Mouse (Mus musculus) midbrain, embryonic 16.5 days (tissue): ENCODE data around the gene Ppm1b. TPM values are rescaled to one million over a fixed set of nuclear protein-coding genes. Genes with fewer than 3 reads are reported as not detected.

ENCODE experiments used
- ATAC-seq: fragments of 200-750 bp; cut with Nextera tagmentation; 2 replicates; pipeline ENCODE4 v1.8.0; 2017; ENCODE audit warnings: moderate TSS enrichment
- H3K27ac ChIP-seq: fragments of 300-500 bp; sonication (generic); 2 replicates; pipeline ENCODE4 v1.5.1; 2014; ENCODE audit warnings: mild to moderate bottlenecking, low read length, mixed read lengths
- H3K27me3 ChIP-seq: fragments of 300-500 bp; sonication (generic); 2 replicates; pipeline ENCODE4 v1.6.1; 2014; ENCODE audit warnings: low read depth, low read length, mixed read lengths; ENCODE audit not compliant: control insufficient read depth, insufficient read depth
- H3K36me3 ChIP-seq: fragments of 300-500 bp; sonication (generic); 2 replicates; pipeline ENCODE4 v1.6.1; 2014; ENCODE audit warnings: mild to moderate bottlenecking, low read length, moderate library complexity, mixed read lengths; ENCODE audit not compliant: control insufficient read depth, insufficient read depth
- H3K4me1 ChIP-seq: fragments of 300-500 bp; sonication (generic); 2 replicates; pipeline ENCODE4 v1.6.1; 2014; ENCODE audit warnings: mild to moderate bottlenecking, low read length, mixed read lengths; ENCODE audit not compliant: control insufficient read depth, insufficient read depth
- H3K4me2 ChIP-seq: fragments of 300-500 bp; sonication (generic); 2 replicates; pipeline ENCODE4 v1.6.1; 2014; ENCODE audit warnings: mild to moderate bottlenecking, low read length, mixed read lengths
- H3K4me3 ChIP-seq: fragments of 300-500 bp; sonication (generic); 2 replicates; pipeline ENCODE4 v1.5.1; 2014; ENCODE audit warnings: low read depth, mild to moderate bottlenecking, low read length, moderate library complexity, mixed read lengths
- H3K9ac ChIP-seq: fragments of 300-500 bp; sonication (generic); 2 replicates; pipeline ENCODE4 v1.6.1; 2014; ENCODE audit warnings: low read depth, low read length, mixed read lengths
- H3K9me3 ChIP-seq: fragments of 300-500 bp; sonication (generic); replicated peaks from 2 replicates; pipeline ENCODE4 v1.6.1; 2014; ENCODE audit warnings: mild to moderate bottlenecking, low read length, mixed read lengths; ENCODE audit not compliant: control insufficient read depth, poor library complexity, severe bottlenecking
- WGBS: fragments of 180-500 bp; shearing (Covaris S2); extraction: QIAGEN DNeasy Blood & Tissue Kit; methylation state at CpG from one replicate; pipeline ENCODE4 v1.1.7; 2014; 5-methylcytosine and 5-hydroxymethylcytosine counted together
- polyA plus RNA-seq: library from polyadenylated mRNA; unstranded; fragments of >200 nt; fragmentation: Nextera tagmentation; extraction: Ambion mirVana; gene quantifications from 2 replicates; pipeline ENCODE4 v1.2.1, GENCODE M21; 2015

Ppm1b gene
- polyA plus RNA-seq, 1 experiment from 2014 or later, result 74.1 TPM

DNA sequence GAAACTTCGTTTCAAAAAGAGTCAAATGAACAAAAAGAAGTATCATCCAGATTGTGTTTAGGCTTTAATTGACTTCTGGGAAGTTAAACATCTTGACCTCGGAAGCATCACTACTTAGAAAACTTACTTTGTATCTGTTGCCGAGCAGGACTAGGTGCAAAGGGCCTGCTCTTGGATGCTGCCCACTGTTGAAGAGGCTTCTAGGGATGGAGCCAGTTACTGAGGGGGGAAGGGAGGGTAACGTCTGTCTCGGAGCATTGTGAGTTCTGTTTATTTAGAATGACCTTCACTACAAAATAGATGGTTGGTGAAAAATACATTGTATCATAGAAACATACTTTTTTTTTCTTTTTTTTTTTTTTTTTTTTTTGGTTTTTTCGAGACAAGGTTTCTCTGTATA lies 7.1 kb downstream of the Ppm1b start:
- no peak for ATAC-seq
- H3K27ac ChIP-seq, result no peak overlapping the region
- no peak overlapping the region for H3K4me3 ChIP-seq
- no peak overlapping the region for H3K4me2 ChIP-seq
- H3K4me1 ChIP-seq, result peaks cover 17% of the 10 kb centered on the region
- H3K9me3 ChIP-seq, result no peaks in the 10 kb centered on the region
- H3K36me3 ChIP-seq, result no peaks in the 10 kb centered on the region
- H3K9ac ChIP-seq, result no peak overlapping the region
- no peaks in the 10 kb centered on the region for H3K27me3 ChIP-seq
- WGBS, result 81% methylated on average over 6 of the region's 6 CpGs

- H3K27me3 ChIP-seq, result no peaks in the 10 kb centered on the region
- no peak overlapping the region for H3K27ac ChIP-seq
These were observed 9.7 kb downstream of the Ppm1b start for GRCm38 (mm10) chr17:84966231-84966630.

GRCm38 (mm10) chr17:84967045-84967444 lies 10.5 kb downstream of the Ppm1b start:
- no peak for ATAC-seq
- no peak overlapping the region for H3K27ac ChIP-seq
- WGBS, result 70% methylated on average over 1 of the region's 1 CpGs
- no peaks in the 10 kb centered on the region for H3K36me3 ChIP-seq
- H3K27me3 ChIP-seq, result no peaks in the 10 kb centered on the region
- no peak overlapping the region for H3K4me2 ChIP-seq
- H3K4me3 ChIP-seq, result no peak overlapping the region
- H3K9ac ChIP-seq, result no peak overlapping the region
- no peaks in the 10 kb centered on the region for H3K9me3 ChIP-seq
- no peaks in the 10 kb centered on the region for H3K4me1 ChIP-seq

More at GRCm38 (mm10) chr17:84966231-84966630, 9.7 kb downstream of the Ppm1b start:
- Histone ChIP-seq H3K36me3 (no peaks in the 10 kb centered on the region), H3K4me3 (no peak overlapping the region), H3K4me1 (no peaks in the 10 kb centered on the region), H3K9ac (no peak overlapping the region), H3K4me2 (no peak overlapping the region), H3K9me3 (no peaks in the 10 kb centered on the region)
- ATAC-seq, result no peak
- WGBS, result 100% methylated on average over 1 of the region's 1 CpGs

- H3K4me1 ChIP-seq, result no peaks in the 10 kb centered on the region
- no peak overlapping the region for H3K27ac ChIP-seq
- no peaks in the 10 kb centered on the region for H3K9me3 ChIP-seq
- no peak overlapping the region for H3K4me2 ChIP-seq
- H3K9ac ChIP-seq, result no peak overlapping the region
- 62% methylated on average over 8 of the region's 8 CpGs for WGBS
- no peaks in the 10 kb centered on the region for H3K36me3 ChIP-seq
- H3K4me3 ChIP-seq, result no peak overlapping the region
- H3K27me3 ChIP-seq, result no peaks in the 10 kb centered on the region
- ATAC-seq, result no peak
These were observed 13.4 kb downstream of the Ppm1b start for GRCm38 (mm10) chr17:84969916-84970315.

GRCm38 (mm10) chr17:84981721-84982120 lies 25.2 kb downstream of the Ppm1b start:
- Histone ChIP-seq H3K27me3 (no peaks in the 10 kb centered on the region), H3K9ac (no peak overlapping the region), H3K36me3 (0 out of 2 replicates have a peak, but pooled peaks cover 2% of the 10 kb centered on the region), H3K9me3 (no peaks in the 10 kb centered on the region), H3K27ac (no peak overlapping the region), H3K4me2 (no peak overlapping the region), H3K4me3 (no peak overlapping the region), H3K4me1 (peaks cover 2% of the 10 kb centered on the region; the same call in 1 of the 2 replicates)
- ATAC-seq, result no peak
- 71% methylated on average over 1 of the region's 1 CpGs for WGBS

DNA sequence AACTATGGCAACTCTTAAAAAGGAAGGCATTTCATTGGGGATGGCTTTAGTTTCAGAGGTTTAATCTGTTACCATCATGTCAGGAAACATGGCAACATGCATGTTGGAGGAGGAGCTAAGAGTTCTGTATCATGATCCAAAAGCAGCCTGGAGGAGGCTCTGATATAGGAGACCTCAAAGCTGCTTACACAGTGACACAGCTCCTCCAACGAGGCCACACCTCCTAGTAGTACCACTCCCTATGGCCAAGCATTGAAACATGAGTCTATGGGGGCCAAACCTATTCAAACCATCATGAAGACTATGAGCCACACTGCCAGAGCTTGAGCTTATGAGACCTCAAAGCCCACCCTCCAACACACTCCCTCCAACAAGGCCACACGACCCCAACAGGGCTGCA lies 26.2 kb downstream of the Ppm1b start:
- peak; percentile 28; the same call in 1 of the 2 replicates for ATAC-seq
- H3K9me3 ChIP-seq, result no peaks in the 10 kb centered on the region
- no peaks in the 10 kb centered on the region for H3K27me3 ChIP-seq
- H3K36me3 ChIP-seq, result no peaks in the 10 kb centered on the region
- H3K9ac ChIP-seq, result no peak overlapping the region
- no peak overlapping the region for H3K4me2 ChIP-seq
- WGBS, result 73% methylated on average over 2 of the region's 2 CpGs
- peaks cover 6% of the 10 kb centered on the region; the same call in 1 of the 2 replicates for H3K4me1 ChIP-seq
- no peak overlapping the region for H3K27ac ChIP-seq
- H3K4me3 ChIP-seq, result no peak overlapping the region

- ATAC-seq, result no peak
- Histone ChIP-seq H3K9me3 (no peaks in the 10 kb centered on the region), H3K4me1 (peaks cover 10% of the 10 kb centered on the region; the same call in 1 of the 2 replicates), H3K27ac (no peak overlapping the region), H3K4me2 (no peak overlapping the region), H3K36me3 (no peaks in the 10 kb centered on the region), H3K27me3 (no peaks in the 10 kb centered on the region), H3K9ac (no peak overlapping the region), H3K4me3 (no peak overlapping the region)
- 83% methylated on average over 5 of the region's 5 CpGs for WGBS
These were observed 29.8 kb downstream of the Ppm1b start for GRCm38 (mm10) chr17:84986368-84986767.

GRCm38 (mm10) chr17:84987834-84988410 lies 31.4 kb downstream of the Ppm1b start:
- ATAC-seq, result 0 out of 2 replicates have a peak, but pooled peaks have one; percentile 32
- Histone ChIP-seq H3K9ac (no peak overlapping the region), H3K9me3 (no peaks in the 10 kb centered on the region), H3K36me3 (no peaks in the 10 kb centered on the region), H3K4me3 (no peak overlapping the region), H3K27me3 (no peaks in the 10 kb centered on the region), H3K4me1 (peaks cover 8% of the 10 kb centered on the region; the same call in 1 of the 2 replicates), H3K4me2 (no peak overlapping the region), H3K27ac (no peak overlapping the region)
- WGBS, result 81% methylated on average over 3 of the region's 3 CpGs

- Histone ChIP-seq H3K4me3 (no peak overlapping the region), H3K9me3 (no peaks in the 10 kb centered on the region), H3K36me3 (no peaks in the 10 kb centered on the region), H3K27ac (no peak overlapping the region), H3K4me1 (peaks cover 8% of the 10 kb centered on the region; the same call in 1 of the 2 replicates), H3K9ac (no peak overlapping the region), H3K27me3 (no peaks in the 10 kb centered on the region), H3K4me2 (no peak overlapping the region)
- no peak for ATAC-seq
These were observed 32.0 kb downstream of the Ppm1b start for GRCm38 (mm10) chr17:84988514-84988913.
